Mouse (Mus musculus) erythroid progenitor cell, adult 5-6 weeks (primary cell): ENCODE data around the gene Nkg7. TPM values are rescaled to one million over a fixed set of nuclear protein-coding genes. Genes with fewer than 3 reads are reported as not detected.
A peak's percentile ranks its signal among the peaks of the same experiment; 100 is the strongest.
"Not testable (repeated sequence)": the region's sequence is repeated elsewhere in the genome, so short reads cannot be mapped to it uniquely, and the experiment has no call there.

ENCODE experiments used
- ATAC-seq: replicated peaks from 2 replicates; pipeline ENCODE4 v1.8.0; 2016; ENCODE audit warnings: moderate number of reproducible peaks, mild to moderate bottlenecking, moderate TSS enrichment, inconsistent platforms; ENCODE audit not compliant: poor library complexity, low FRiP score, severe bottlenecking
- total RNA-seq, 2 experiments: library from RNA; stranded (forward) in 1 of 2; stranded (reverse) in 1 of 2; fragments of 150-400 nt in 1 of 2; fragments of 186-747, 209-891 nt in 1 of 2; gene quantifications; 2 replicates each; pipeline versions ENCODE4 v1.2.3 to v1.2.4; 2015 to 2017; ENCODE audit warnings: low replicate concordance in 2 of 2

Nkg7 gene
- total RNA-seq (2015; ENCODE audit: low replicate concordance): 114 and 122 TPM in 2 replicates
- total RNA-seq (2017; ENCODE audit: low replicate concordance): 9.2 and 24.6 TPM in 2 replicates

DNA sequence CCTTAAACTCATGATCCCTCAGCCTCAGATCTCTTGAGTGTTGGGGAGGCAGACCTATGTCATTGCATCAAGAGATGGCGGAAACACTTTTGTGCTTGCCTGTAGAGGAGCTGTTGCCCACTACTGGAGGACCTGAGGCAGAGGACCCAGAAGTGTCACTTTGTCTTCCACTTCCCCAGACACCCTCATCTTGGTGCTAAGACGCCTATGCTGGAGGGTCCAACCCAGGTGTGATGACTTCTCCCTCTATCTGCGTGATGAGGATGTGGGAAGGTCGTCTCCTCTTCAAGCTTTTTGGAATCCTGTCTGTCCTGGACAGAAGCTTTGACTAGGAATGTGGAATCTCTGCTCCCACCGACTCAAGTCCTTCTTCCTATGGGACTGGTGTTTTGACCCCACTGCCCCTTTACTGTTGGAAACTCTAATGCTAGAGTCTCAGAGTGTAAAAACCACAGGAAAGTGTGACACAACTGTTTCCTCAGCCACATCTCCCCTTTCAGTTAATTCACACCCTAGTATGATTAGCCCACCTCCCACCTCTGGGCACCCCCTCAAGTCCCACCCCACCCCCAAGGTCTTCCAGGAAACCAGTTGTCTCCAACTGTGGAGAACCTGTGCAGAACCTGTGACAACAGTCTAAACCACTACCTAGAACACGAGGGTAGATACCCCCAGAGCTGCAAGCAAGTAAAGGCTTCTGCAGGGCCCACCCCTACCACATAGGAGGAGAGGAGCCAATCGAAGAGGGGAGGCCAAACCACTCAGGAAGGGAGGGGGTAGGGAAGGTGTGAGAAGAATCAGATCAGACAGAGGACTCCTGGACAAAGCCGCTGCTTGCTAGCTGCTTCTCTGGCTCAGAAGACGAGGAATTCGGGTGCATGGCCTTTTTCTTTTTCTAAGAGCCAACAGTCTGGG is at the start of gene Nkg7:
Gene Nkg7 (plus strand): TSS at position 733 of the 915 bp plus-strand sequence.
- ATAC-seq: no peak

DNA sequence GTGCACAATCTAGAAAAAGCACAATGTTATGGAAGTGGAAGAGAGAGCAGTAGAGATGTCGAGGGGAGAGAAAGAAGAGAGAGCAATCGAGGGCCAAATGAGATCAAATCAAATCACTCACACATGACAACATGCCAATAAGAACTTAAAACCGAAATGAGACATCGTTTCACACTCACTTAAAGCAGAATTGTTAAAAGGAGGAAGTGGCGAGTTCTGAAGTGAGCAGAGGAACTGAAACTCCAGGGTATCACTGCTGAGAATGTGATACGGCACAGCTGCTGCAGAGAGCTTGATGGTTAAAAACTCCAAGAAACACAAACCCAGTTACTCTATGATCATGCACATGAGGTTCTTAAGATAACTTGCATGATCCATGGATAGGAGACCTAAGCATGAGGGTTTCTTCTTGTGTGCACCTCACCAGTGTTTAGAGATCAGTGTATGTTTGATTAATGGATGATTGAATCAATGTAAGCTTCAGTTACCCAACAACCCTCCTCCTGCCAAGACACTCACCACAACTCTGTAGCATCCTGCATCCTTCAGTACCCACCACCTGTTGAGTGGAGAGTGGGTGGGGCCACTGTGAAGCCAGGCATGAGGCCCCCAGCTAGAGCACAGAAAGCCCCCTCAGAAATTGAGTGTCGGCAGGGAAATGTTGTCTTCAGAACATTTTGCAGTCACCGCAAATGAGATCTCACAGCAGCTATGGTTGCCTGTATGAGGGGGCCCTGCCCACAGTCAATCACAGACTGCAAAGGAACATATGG is 44.3 kb upstream of the Nkg7 start:
- no peak for ATAC-seq

DNA sequence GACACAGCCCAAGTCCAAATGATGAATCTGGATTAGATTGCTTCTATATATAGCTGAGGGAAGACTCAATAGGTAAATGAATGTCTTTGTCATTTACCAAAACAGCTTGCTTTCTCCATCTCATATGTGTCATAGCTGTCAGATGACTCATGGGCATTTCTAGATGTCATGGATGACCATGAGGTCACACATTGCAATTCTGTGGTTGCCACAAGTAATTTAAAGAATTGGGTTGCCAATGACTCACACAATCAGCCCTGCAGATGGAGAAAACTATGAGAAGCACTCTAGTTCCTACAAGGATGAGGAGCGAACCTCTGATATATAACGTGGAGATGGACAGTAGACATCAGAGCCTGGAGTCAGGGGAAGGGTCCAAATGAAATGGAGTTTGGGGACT is 37.4 kb upstream of the Nkg7 start:
- ATAC-seq: no peak

DNA sequence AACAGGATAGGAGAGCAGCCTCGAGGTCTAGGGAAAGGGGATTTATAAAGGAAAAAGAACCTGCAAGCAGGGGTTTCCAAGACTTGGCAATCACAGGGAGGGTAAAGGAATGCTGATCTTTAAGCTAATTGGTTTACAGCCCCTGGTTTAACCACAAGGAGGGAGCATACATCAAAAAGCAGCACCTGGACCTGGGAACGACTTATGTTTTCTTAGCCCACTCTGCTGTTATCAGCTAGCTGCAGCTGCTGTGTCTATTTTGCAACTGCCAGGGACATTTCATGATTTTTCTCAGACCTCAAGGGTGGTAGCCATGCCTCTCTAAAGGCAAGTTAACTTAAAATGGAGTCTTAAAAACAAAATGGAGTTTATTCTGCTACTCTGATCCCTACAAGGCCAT is 34.2 kb upstream of the Nkg7 start:
- ATAC-seq: no peak

DNA sequence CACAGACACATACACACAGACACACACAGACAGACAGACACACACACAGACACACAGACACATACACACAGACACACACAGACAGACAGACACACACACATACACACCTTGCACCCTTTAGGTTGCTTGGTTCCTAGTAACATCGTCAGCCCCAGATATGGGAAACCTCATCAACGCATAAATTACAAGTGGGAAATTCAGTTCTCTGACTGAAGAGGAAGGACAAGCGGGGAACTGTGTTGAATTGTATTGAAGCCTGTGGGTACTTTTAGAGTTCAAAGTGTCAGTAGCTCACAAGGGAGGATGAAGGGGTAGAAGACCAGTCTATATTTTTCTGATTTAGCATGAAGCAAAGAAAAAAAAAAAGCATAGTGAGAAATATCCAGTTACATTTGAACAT is 29.3 kb upstream of the Nkg7 start:
- ATAC-seq: no peak

DNA sequence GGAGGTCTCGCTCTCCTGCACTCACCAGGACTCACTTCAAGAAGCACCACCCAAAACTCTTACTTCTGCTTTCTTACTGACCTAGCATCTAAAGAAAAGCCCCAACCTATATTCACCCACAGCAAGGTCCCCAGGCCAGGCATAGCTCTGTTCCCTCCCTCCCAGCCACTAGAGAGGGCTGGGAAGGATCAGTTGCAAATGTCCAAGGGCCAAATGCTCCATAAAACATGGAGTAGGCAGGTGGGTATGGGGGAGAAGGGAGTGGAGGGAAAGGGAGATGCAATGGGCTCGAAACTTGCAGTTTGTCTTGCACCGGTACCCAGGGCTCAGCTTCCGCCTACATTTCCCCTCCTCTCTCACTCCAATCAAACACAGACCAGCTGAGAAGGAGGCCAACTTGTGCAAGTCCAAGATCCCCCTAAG is 28.7 kb upstream of the Nkg7 start, which contains the start of gene Siglecg:
Gene Siglecg (plus strand): TSS at position 74 of the 423 bp plus-strand sequence.
- ATAC-seq: no peak

DNA sequence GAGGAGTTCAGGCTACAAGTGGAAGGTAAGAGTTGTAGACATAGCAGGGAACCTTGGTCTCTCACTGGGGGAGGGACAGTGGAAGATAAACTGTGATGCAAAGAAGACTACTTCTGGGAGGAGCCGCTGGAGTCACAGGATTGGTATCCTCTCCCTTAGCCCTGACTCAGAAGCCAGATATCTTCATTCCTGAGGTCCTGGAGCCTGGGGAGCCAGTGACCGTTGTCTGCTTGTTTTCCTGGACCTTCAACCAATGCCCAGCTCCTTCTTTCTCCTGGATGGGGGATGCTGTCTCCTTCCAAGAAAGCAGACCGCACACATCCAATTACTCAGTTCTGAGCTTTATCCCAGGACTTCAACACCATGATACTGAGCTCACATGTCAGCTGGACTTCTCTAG is 27.8 kb upstream of the Nkg7 start:
- ATAC-seq: no peak

DNA sequence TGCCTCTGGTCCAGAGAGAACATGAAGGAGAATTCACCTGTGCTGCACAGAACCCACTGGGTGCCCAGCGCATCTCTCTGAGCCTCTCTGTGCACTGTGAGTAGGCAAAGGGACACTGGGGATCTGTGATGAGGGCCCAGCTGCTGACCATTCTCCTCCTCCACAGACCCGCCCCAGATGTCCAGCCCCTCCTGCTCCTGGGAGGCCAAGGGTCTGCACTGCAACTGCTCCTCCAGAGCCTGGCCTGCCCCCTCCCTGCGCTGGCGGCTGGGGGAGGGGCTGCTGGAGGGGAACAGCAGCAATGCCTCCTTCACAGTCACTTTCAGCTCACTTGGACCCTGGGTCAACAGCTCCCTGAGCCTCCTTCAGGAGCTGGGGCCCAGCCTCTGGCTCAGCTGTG is 25.1 kb upstream of the Nkg7 start:
- ATAC-seq: not testable (repeated sequence)

DNA sequence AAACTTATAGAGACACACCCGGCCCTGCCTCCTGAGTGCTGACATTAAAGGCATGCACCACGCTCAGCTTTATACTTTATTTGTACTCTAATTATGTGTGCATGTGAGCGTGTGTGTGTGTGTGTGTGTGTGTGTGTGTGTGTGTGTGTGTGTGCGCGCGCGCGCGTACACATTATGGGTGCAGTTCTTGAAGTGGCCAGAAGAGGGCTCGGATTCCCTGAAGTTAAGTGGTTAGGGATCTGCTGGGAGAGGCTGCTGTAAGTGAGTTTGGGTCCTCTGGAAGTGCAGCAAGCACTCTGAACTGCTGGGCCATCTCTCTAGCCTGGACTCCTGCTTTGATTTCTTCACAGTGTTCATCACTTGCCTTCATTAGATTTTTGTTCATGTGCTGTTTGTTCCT is 19.6 kb upstream of the Nkg7 start:
- ATAC-seq: no peak

DNA sequence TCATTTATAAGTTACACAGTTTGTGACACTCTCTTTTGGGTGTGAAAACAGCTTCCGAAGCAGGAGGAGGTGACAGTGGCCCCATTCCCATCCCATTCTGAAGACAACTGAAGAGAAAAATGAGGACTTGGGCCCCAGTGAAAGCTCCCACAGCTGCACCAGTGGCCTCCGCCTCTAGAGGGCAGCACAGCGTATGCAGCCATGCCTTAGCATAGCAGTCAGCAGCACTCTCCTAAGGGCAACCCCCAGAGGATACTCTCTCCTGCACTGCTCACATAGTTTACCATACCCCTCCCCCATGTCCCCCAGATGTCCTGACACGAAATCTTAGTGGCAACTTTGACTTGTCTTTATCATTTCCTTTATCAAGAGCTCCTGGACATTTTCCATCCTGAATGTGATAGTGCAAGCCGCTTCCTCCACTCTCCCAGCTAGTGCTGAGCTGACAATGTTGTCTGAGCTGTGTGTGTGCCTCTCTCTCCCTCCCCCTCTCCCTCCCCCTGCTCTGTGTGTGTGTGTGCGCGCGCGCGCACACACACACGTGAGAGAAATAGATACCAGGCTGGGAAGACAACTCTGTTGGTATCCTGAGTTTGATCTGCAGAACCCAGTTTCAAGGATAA is 13.8 kb upstream of the Nkg7 start:
- ATAC-seq: 0 out of 2 replicates have a peak, but pooled peaks have one; percentile 63

DNA sequence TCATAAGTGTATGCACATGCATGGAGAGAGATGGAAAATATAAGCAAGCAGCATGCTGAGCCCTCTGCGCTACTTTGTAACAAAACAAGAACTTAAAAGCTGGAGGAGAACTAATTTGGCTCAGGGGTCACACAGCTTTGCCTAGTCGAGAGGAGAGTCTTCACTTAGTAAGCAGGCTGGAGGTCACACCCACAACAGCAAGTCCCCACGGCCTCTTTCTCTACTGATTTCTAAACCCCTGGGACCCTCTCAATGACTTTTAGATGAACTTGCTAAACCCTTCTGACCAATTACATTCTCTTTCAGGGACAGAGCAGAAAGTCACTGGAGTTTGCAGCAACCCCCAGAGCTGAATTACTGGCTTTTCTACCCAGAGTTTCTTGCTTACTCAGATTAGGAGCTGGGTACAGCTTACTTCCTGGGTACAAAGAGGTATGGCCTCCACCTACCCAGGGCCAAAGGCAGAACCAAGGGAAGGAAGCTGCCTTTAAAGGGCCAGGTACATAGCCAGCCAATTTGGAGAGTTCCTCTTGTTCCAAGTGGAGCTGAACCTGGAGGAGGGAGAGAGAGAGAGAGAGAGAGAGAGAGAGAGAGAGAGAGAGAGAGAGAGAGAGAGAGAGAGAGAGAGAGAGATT is 12.8 kb upstream of the Nkg7 start:
- ATAC-seq: no peak

DNA sequence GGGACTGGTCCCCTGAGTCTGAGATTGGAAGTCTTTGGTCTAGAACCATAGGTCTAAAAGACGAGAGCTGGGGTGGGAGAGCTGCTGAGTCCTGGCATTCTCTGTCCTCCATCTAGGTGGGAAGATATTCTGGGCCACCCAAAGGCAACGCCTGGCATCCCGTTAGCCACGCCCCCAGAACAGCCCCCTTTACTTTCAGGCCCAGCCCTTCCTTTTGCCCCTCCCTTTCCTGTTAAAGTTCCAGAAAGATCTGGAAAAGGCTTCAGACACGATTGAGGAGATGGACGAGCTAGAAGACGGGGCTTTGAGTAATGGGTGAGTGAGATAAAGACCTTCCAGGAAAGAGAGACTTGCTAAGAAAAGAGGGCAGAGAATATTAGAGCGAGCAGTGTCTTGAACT is 9.5 kb upstream of the Nkg7 start, which contains the start of gene Lim2:
Gene Lim2 (plus strand): TSS at position 265 of the 400 bp plus-strand sequence.
- no peak for ATAC-seq

DNA sequence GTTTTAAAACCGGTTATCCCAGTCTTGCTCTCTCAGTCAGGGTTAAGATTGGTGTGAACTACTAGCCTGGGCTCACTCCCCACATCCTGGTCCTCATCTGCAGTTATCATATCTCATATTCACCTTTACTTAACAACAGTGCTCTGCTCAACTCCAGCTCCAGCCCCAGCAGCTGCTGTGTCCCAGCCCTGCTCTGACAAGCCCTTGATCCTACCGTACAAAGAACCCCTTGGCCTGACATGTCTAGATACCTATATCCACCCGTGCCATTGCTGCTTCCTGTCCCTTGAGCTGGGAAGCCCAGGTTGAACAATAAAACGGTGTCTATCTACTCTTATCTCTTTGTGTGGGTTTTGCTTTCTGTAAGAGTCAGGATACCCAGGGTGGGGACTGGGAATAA is 7.4 kb upstream of the Nkg7 start:
- ATAC-seq: no peak

DNA sequence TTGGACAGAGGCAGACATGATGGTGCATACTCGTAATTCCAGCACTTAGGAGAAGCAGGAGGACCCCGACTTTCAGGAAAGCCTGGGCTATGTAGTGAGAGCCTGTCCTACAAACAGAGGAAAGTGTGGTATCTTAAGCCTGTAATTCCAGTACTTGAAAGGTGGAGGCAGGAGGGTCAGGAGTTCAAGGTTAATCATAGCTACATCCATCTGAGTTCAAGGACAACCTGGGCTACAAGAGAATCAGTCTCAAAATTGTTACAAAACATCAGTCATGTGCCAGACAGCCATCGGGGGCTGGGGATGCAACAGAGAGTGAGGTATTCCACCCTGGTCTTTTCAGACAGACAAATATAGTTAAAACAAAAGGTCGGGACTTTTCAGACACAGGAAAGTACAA is 4.0 kb upstream of the Nkg7 start:
- ATAC-seq: no peak

DNA sequence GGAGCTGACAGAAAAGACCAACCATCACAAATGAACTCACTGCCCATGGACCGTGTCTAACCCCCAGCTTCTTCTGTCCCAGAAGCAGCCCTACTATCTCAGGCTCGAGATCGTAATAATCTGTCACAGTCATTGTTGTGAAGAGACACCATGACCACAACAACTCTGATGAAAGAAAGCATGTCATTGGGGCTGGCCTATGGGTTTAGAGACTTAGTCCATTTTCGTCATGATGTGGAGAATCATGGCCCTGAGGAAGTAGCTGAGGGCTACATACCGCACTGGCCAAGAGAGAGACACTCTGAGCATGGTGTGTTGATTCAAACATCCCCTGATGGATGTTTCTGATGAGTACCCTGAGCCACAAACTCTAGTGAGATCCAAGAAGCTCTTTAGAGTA is 2.2 kb upstream of the Nkg7 start:
- ATAC-seq: no peak

DNA sequence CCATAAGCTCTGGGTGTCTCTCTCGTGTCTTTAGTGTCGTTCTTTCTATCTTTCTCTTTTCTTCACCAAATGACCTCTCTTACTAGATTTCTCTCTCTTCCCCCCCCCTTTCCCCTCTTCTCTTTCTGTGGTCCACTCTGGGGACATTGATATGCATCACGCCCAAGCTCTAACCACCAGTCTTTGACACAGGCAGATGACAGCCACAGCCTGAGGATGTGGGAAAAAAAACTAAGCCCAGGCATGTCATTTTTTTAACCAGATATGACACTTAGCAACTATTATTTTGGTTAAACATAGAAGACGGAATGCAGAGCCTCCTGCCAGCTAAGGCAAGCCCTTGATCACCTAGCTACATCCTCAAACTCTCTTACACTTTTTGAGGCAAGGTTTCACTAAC is 1.7 kb downstream of the Nkg7 start:
- ATAC-seq: no peak

DNA sequence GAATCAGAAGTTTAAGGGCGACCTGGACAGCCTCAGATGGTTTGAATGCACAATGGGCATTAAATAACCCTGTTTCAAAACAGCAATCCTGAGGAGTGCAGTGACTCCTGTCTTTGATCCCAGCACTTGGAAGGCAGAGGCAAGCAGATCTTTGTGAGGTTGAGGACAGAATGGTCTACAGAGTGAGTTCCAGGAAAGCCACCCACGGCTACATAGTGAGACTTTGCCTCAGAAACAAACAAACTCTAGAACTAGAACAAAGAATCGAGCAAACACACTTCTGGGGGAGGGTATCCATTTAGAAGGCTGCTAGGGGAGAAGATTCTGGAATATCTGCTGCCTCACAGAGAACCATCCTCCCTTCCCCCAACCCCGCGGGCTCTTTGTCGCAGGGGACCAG is 3.6 kb downstream of the Nkg7 start, which contains the start of gene Cldnd2:
Gene Cldnd2 (plus strand): TSS at position 301 of the 400 bp plus-strand sequence.
- ATAC-seq: no peak

DNA sequence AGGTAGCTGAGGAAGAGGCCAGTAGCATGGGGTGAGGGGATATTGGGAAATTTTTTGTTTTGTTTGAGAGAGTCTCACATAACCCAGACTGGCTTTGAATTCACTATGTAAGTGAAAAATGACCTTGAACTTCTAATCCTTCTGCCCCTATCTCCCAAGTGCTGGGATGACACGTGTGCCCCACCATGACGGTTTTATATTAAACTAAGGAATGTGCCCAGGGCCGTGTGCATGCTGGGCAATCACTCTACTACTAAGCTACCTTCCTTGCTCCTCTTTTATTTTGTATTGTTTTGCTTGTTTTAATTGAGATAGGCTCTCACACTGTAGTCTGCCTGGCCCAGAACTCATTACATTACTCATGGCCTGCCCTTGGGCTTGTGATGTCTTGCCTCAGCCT is 4.2 kb downstream of the Nkg7 start:
- ATAC-seq: no peak

DNA sequence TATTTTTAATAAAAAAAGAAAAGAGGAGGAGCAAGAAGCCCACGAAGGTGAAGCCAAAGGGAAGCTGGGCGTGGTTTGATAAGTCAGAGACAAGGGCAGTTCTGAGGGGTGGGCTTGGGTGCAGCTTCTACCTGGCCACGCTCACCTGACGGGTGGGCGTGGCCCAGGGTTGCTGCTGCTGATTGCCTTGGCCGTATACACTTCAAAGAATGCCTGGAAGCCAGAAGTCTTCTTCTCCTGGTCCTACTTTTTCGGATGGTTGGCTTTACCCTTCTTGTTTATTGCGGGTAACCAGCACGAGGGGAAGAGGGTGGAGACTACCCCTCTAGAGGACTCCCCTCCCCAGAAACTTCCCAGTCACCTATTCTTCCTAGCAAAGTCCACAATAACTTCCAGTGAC is 5.8 kb downstream of the Nkg7 start:
- no peak for ATAC-seq
